Mouse (Mus musculus): ENCODE measurements around the gene Tpmt. TPM values are rescaled to one million over a fixed set of nuclear protein-coding genes. Genes with fewer than 3 reads are reported as not detected.

Tpmt gene
- total and polyA plus RNA-seq, 3 experiments: 1.6 to 3.6 (median 3.1) TPM

DNA sequence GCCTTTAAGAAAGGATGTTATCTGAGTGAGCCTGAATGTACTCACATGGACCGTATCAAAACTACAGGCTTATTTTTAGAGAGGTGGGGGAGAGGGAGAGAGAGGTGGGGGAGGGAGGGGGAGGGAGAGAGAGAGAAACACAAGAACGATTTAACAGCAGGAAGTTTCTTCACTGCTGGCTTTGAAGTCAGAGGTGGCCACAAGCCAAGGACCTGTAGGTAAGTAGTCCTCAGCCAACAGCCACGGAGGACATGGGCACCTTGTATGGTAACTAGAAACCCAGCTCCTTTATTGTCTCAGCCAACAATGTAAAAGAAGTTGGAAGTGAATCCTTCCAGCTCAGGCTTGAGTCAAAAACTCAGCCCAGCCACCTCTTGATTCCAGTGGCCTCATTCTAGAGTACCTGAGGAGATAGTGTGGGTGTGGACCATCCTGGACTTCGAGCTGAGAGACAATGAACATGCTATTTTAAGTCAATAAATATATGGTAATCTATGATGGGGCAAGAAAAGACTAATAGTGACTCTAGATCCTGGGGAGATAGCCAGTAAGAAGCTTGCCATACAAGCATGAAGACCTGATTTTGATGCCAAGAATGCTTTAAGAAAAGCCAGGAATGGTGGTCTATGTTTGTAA lies 54.0 kb downstream of the Tpmt start:
- H3K27me3 ChIP-seq (replicated peaks): no peaks in the 10 kb centered on the region
- no peaks in the 10 kb centered on the region for H3K79me2 ChIP-seq (replicated peaks; ENCODE audit: control insufficient read depth, extremely low read depth, insufficient read depth, poor library complexity, severe bottlenecking)
- no peak for DNase-seq (ENCODE audit: extremely low read depth)
- in situ Hi-C loops (cut with MboI; ENCODE audit: low pct_ligation_motif_present, low pct_unique_long_range_greater_than_20kb, low sequenced_read_pairs) (no loop called here), dilution Hi-C loops (cut with MboI; ENCODE audit: extremely low pct_ligation_motif_present, extremely low pct_unique_long_range_greater_than_20kb, low sequenced_read_pairs) (no loop called here)
- TF ChIP-seq ZMIZ1 (IDR thresholded peaks at IDR 0.05; ENCODE audit: low read depth, low read length) (no peak), CTCF (conservative IDR thresholded peaks at IDR 0.05 in 1 of 2, IDR thresholded peaks at IDR 0.05 in 1 of 2; ENCODE audit: low read depth in 2 of 2, low read length in 2 of 2) (no peak), MAX (IDR thresholded peaks at IDR 0.05; ENCODE audit: low read length) (no peak), SIN3A (IDR thresholded peaks at IDR 0.05; ENCODE audit: low read length) (no peak), ZC3H11A (IDR thresholded peaks at IDR 0.05; ENCODE audit: low read depth, low read length) (no peak)
- H3K4me1 ChIP-seq (ENCODE audit: control insufficient read depth in 1 of 2, insufficient read depth in 2 of 2): no peaks in the 10 kb centered on the region
- H3K4me2 ChIP-seq (ENCODE audit: insufficient read depth, low read depth, poor library complexity, severe bottlenecking): no peak overlapping the region
- H3K9ac ChIP-seq (ENCODE audit: insufficient read depth, low read depth): no peak overlapping the region
- H3K36me3 ChIP-seq (replicated peaks in 1 of 2; ENCODE audit: control insufficient read depth in 1 of 2, insufficient read depth in 1 of 2, low read length in 1 of 2): no peaks in the 10 kb centered on the region
- H3K9me3 ChIP-seq (replicated peaks; ENCODE audit: low read length): no peaks in the 10 kb centered on the region
- H3K27ac ChIP-seq (ENCODE audit: insufficient read depth, low read depth): no peak overlapping the region
- no peak overlapping the region for H3K4me3 ChIP-seq (replicated peaks in 1 of 3; ENCODE audit: low read depth in 2 of 3, low read length in 2 of 3, poor library complexity in 1 of 3)

DNA sequence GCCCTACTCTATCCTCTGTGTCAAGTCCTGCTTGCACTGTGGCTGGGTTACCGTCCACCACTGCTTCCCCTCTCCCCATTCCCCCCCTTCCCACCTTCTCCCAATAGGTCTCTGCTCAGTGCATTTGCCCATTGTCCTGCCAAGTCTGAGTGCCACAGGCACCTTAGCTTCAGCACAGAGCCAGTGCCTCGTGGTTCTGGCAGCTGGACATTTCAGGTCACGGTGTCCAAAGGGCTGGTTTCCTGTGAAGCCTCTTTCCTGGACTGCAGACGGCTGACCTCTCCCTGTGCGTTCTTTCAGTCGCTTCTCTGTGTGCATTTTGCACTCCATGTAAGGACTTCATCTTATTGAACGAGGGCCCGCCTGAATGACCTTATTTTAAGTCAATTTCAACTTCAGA lies 56.6 kb downstream of the Tpmt start:
- DNase-seq (ENCODE audit: extremely low read depth): no peak
- Histone ChIP-seq H3K4me1 (ENCODE audit: control insufficient read depth in 1 of 2, insufficient read depth in 2 of 2) (peaks cover 13 to 19% of the 10 kb centered on the region in 2 experiments), H3K4me2 (ENCODE audit: insufficient read depth, low read depth, poor library complexity, severe bottlenecking) (no peak overlapping the region), H3K27me3 (replicated peaks) (no peaks in the 10 kb centered on the region), H3K27ac (ENCODE audit: insufficient read depth, low read depth) (no peak overlapping the region), H3K9me3 (replicated peaks; ENCODE audit: low read length) (no peaks in the 10 kb centered on the region), H3K9ac (ENCODE audit: insufficient read depth, low read depth) (no peak overlapping the region), H3K36me3 (replicated peaks in 1 of 2; ENCODE audit: control insufficient read depth in 1 of 2, insufficient read depth in 1 of 2, low read length in 1 of 2) (no peaks in the 10 kb centered on the region), H3K4me3 (replicated peaks in 1 of 3; ENCODE audit: low read depth in 2 of 3, low read length in 2 of 3, poor library complexity in 1 of 3) (no peak overlapping the region), H3K79me2 (replicated peaks; ENCODE audit: control insufficient read depth, extremely low read depth, insufficient read depth, poor library complexity, severe bottlenecking) (no peaks in the 10 kb centered on the region)
- TF ChIP-seq MYC (IDR thresholded peaks at IDR 0.05; ENCODE audit: low read depth, low read length) (no peak), NELFE (IDR thresholded peaks at IDR 0.05; ENCODE audit: low read depth, low read length) (no peak), HCFC1 (IDR thresholded peaks at IDR 0.05; ENCODE audit: low read depth, low read length) (no peak), PAX5 (IDR thresholded peaks at IDR 0.05; ENCODE audit: low read length) (no peak), UBTF (IDR thresholded peaks at IDR 0.05; ENCODE audit: low read depth, low read length) (no peak), USF2 (conservative IDR thresholded peaks at IDR 0.05; ENCODE audit: low read depth, low read length) (no peak), NRF1 (IDR thresholded peaks at IDR 0.05; ENCODE audit: low read depth, low read length) (no peak), MAFK (IDR thresholded peaks at IDR 0.05; ENCODE audit: insufficient replicate concordance, low read length) (no peak), SIN3A (IDR thresholded peaks at IDR 0.05; ENCODE audit: low read length) (no peak), EP300 (IDR thresholded peaks at IDR 0.05; ENCODE audit: low read length) (no peak), JUN (IDR thresholded peaks at IDR 0.05; ENCODE audit: insufficient read depth, low read depth, low read length) (no peak), ETS1 (conservative IDR thresholded peaks at IDR 0.05; ENCODE audit: low read depth, low read length) (no peak), MXI1 (IDR thresholded peaks at IDR 0.05; ENCODE audit: low read depth, low read length) (no peak), KAT2A (IDR thresholded peaks at IDR 0.05; ENCODE audit: insufficient replicate concordance, low read length) (no peak), ZC3H11A (IDR thresholded peaks at IDR 0.05; ENCODE audit: low read depth, low read length) (no peak)
- in situ Hi-C loops (cut with MboI; ENCODE audit: low pct_ligation_motif_present, low pct_unique_long_range_greater_than_20kb, low sequenced_read_pairs): no loop called here
- dilution Hi-C loops (cut with MboI; ENCODE audit: extremely low pct_ligation_motif_present, extremely low pct_unique_long_range_greater_than_20kb, low sequenced_read_pairs): no loop called here

Data from CH12.LX (cell line).